Comparison of ENCODE assay signal across 12 mouse cellular contexts in genomic region chr11:24742561-24742960, GRCm38 (mm10).
DNase-seq lines count a peak whose midpoint lies in the region.
"Had no signal": no experiment of that assay in that cellular context is flagged by ENCODE, and none has a peak within 500 bp of the region (broad histone marks: within the 10 kb centered on the region; RNA-seq: fewer than 3 reads in every experiment).

No protein-coding gene starts in this region.

- peak; percentile 34 for DNase-seq in left cerebral cortex, adult 11 months (ENCODE audit: low spot score)
- DNase-seq in left cerebral cortex, postnatal 4 days, result no peak
- peak; percentile 61 to 70 for DNase-seq in frontal cortex, postnatal 36 days (ENCODE audit: low spot score in 2 of 2)
- DNase-seq in left cerebral cortex, postnatal 14 days (ENCODE audit: low spot score in 2 of 2), result peak; percentile 53 to 69
- DNase-seq in right cerebral cortex, postnatal 36 days (ENCODE audit: low spot score in 2 of 2), result peak; percentile 34 to 52
- no peak for DNase-seq in liver
- DNase-seq in lung, adult 18-20 months, result no peak
- no peak for DNase-seq in kidney, adult 18-20 months
- DNase-seq: gastrocnemius, adult 2 months; lung, adult 2 months; spleen, adult 18-20 months; thymus, adult 18-20 months had no signal

- intact Hi-C loops in left cerebral cortex, postnatal 4 days (cut with DNase I), result no loop called here
- intact Hi-C loops in left cerebral cortex, postnatal 14 days (cut with DNase I), result no loop called here

Comparison
In these comparisons a context has a peak if more than half of its experiments do, and no peak if none do; other contexts are left out.
1. DNase-seq: peak in left cerebral cortex, adult 11 months (single experiment), frontal cortex, postnatal 36 days (2 of 2), left cerebral cortex, postnatal 14 days (2 of 2) and right cerebral cortex, postnatal 36 days (2 of 2); none in left cerebral cortex, postnatal 4 days (single experiment), liver (single experiment), lung, adult 18-20 months (0 of 2) and kidney, adult 18-20 months (single experiment).